Mouse (Mus musculus) embryo, embryonic 11 days (tissue): Measurements from ENCODE around the gene Itgb2.

Experiments
- DNase-seq: peaks from one replicate; pipeline ENCODE4 v3.0.0-alpha.2; 2015

Gene Itgb2

GRCm38 (mm10) chr10:77553285-77553684 lies 23.2 kb downstream of the Itgb2 start:
- no peak for DNase-seq

GRCm38 (mm10) chr10:77554918-77555317 lies 24.9 kb downstream of the Itgb2 start:
- no peak for DNase-seq

DNA sequence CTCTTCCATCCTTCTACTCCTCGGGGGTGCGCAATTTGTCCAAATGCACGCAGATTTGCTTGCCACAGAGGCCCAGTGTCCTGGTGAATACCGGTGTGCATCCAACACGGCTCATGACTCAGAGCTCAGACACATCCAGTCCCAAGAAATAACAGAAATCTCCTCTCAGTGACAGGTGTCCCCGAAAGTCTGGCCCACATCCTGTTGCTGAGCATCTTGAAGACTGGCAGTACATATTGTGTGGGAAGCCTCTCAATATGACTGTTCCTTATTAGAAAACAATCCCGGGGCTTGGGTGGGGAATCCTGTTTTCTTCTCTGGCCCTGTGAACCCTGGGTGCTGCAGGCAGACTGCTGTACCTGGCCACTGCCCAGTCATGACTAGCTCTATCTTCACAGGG lies 26.6 kb downstream of the Itgb2 start:
- DNase-seq = no peak

DNA sequence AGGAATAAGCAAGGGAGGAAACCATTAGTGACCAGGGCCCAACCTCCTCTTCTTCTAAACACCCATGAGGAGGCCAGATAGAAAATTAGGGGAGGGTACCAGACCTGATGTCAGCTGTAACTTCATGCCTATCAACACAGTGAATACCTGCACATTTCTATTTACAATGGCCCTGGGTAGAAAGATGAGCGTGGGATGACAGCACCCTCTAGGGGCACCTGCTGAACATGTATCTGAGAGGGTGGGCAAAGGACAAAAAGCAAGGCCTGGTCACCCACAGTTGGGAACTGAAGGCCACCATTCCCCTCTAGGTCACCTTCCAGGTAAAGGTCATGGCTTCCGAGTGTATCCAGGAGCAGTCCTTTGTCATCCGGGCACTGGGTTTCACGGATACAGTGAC lies 27.6 kb downstream of the Itgb2 start:
- DNase-seq = no peak

- no peak for DNase-seq
Measured at GRCm38 (mm10) chr10:77560090-77560489, 30.0 kb downstream of the Itgb2 start.

GRCm38 (mm10) chr10:77560830-77561229 lies 30.8 kb downstream of the Itgb2 start:
- no peak for DNase-seq

DNA sequence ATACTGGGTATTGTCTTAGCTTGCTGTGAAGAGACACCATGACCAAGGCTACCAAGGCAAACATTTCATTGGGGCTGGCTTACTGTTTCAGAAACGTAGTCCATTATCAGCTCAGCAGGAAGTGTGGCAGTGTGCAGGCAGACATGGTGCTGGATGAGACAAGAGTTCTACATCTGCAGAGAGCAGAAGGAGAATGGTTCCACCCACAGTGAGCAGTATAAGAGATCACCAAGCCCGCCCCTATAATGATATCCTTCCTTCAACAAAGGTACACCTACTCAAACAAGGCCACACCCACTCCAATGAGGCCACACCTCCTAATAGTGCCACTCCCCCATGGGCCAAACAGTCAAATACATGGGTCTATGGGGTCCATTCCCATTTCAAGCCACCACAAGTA lies 31.5 kb downstream of the Itgb2 start:
- no peak for DNase-seq

DNA sequence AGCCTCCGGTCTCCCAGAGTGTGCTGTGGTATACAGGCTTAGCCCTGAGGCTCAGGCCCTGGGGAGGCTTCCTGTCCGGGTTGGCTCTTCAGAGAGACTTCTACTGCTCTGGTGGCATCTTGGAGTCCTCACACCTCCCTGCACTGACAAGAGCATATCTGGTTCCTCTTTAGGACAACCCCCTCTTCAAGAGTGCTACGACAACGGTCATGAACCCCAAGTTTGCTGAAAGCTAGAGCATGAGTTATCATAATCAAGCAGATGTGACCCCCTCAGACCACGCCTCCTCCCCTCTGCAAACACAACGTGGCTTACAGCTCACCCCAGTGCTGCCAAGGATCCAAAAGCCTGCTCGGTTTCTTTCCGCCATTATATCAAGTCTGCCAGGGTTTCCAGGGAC lies 35.0 kb downstream of the Itgb2 start:
- no peak for DNase-seq

DNA sequence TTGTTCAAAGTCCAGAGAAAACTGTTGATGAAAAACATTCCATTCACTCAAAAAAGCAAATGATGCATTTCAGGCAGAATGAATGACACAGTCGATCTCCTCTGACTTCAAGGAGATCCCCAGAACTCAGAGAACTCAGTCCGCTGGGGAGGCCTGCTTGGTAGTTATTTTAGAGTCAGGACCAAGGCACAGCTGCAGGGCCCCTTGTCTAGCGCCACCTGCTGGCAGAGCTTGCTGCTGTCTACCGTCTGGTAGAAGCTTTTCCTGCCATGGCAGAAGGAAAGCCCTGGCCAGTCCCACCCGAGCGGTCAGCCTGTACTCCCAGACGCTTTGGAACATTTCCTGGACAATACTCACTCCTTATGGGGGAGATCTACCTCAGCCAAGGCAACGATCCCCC lies 36.6 kb downstream of the Itgb2 start:
- DNase-seq = peak; percentile 81

- no peak for DNase-seq
Measured at GRCm38 (mm10) chr10:77569481-77569880, 39.4 kb downstream of the Itgb2 start.

DNA sequence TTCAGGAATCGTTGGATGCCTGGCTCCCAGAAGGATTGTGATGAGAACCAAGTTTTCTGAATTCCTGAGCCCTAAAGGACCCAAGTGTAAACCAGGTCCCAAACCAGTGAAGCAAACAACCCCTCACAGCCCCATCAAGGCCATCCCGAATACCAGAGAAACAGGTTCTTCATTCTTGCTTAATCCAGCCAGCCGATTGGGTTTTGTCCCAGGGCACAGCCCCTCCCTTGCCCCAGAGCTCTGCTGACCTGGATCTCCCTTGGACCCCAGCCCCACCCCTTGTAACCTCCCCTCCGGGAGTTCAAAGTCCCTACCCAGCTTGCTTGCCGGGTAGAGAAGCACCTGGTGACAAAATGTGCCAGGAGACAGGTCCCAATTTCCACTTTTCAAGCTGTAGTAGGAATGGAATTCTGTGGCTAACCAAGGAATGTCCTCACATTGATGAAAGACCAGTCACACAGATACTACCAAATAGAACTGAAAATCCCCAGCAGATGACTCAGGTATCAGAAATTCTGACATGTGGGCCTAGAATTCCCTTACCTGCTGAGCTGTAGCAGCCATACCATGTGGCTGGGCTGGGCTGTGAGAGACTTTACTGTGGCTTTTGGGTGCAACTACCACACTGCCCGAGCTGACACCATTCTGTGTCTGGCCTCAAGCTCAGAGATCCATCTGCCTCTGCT lies 40.1 kb downstream of the Itgb2 start:
- no peak for DNase-seq

DNA sequence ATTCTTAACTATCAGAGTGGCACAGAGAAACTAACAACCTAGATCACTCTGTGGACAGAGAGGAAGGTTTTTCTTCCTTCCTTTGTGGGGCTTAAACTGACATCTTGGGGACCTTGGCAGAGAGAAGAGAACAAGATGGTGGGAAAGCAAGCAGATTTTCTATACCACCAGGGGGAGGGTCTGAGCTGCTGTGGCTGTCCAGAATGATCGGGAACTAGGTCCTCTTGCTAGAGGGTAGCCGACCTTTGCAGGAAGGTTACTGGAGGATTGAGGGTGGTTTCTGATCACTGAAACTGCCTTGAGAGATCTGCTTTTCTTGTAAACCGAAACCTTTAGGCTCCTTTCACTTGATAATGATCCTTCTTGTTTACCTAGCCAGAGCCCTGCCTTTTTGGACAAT lies 42.2 kb downstream of the Itgb2 start:
- no peak for DNase-seq

DNA sequence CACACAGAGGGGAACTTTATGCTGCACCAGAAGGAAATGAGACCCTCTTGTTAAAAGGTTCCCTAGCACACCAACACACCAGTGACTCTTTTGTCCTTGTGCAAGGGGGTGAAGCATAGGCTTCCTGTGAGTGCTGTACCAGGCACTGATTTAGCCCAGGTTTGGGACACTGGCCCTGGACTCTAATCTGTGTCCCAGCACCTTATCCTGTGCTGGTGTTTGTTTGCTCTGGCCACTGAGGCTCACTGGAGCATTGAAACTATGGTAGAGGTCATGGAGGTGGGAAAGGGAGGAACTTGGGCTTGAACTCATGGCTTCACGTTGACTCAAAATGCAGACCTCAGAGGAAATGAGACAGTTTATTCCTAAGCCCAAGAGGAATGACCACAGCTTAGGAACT lies 43.1 kb downstream of the Itgb2 start:
- DNase-seq = no peak

DNA sequence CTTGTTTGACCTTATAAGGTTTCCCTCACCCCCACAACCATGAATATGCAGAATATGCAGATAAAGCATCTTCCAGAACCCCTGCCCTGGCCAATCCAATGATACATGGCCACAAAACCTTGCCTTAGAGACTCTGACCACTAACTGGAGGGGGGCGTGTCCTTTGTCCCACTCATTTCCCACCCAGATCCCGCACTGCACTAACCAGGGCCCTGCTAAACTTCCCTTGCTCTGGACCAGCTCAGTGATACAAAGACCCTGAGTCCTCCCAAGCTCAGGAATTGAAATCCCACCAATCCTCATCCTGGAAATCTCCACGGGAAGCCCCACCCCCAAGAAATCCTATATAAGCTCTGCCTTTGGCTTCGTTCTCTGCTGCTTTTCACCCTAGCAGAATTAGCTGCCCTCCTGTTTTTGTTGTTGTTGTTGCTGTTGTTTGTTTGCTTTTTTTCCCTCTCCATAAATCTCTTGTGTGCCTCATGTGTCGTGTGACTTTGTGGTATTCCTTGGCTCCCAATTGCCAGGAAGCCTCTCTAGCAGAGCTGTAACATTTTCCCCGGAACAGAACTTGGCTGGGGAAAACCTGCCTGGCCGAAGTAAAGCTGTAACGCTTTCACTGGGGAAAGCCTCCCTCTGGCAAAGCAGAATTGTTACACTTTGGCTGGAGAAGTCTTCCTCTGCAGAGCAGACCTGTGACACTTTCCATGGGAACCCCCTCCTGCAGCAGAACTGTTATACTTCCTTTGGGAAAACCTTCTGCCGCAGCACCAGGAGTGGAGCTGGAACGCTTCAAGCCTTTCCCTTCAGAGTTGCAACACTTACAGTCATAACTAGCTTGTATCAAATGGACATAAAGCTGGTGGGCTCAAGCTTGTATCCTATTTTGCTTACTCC lies 50.2 kb downstream of the Itgb2 start:
- no peak for DNase-seq

DNA sequence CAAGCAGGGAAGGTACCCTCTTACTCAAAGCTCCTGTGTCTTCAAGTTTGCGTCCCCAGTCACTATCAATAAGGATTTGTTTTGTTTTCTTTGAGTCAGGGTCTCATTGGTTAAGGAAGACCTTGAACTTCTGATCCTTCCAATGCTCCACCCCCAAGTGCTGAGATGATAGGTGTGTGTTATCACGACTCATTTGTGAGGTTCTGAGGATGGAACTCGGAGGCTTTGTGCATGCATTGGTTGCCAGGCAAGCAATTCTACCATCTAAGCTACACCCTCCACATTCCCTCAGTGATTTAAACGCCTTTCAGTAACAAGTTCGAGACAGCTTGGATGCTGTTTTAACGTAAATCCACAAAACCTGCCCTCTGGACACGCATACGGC lies 51.0 kb downstream of the Itgb2 start:
- DNase-seq = no peak

GRCm38 (mm10) chr10:77581408-77582284 lies 51.6 kb downstream of the Itgb2 start, which contains the start of gene Pttg1ip:
Pttg1ip (plus strand) TSS chr10:77581720.
- DNase-seq = peak; percentile 100

DNA sequence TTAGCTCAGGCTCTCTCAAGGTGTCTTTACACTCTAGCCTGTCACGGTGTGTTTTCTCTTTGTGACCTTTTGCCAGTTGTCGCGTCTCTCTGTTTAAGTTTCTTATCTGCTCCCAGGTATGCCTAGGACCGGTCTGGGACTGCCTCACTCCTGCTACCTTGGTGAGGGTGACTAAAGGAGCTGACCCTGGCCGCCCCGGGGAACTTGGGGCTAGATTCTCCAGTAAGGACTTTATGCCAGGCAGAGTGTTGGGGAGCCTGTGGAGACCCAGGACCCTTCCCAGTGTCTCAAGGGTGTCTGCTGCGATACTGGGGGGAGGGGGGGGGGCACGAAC lies 52.2 kb downstream of the Itgb2 start:
- DNase-seq = no peak

DNA sequence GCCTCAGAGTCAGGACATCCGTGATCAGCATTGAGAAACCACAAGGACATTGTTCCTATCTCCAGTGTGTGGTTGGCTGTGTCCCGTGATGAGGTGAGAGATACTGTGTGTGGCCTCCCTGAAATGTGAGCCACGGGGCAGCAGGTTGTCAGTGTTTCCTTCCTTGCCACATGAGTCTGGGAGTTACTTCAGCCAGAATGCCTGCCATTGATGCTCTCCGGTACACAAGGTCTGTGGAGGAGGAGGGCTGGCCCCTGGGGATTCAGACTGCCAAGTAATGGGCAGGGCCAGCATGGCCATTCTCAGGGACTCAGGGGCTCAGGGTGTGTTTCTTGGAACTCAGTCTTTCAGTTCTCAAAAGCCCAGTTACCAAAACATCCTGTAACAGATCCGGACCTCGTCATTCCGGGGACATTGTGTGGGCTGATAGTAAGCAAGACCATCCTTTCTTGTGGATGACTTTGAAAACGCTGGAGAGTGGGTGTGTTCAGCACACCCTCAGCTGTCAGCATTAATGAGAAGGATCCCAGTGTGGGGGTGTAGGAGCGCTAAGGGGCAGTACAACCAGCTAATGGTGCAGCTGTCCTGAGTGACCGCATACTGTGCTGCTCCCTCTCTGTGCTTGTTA lies 53.9 kb downstream of the Itgb2 start:
- DNase-seq = no peak

DNA sequence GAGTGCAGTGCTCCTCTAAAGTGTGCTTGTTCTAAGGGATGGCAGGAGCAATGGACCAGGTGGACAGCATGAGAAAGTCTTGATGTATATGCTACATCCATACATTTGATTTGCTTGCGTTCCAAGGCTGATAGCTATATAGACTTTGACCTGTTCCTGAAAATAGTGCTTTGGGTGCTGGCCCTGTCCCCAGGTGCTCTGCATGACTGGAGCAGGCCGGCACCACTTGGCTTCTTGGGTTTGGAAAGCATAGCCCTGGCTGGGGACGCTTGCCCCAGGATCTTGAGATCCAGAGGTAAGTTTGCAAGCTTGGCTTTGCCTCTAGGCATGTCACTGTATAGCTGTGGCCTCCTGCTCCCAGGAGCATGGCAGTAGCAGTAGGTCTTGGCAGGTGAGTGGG lies 56.6 kb downstream of the Itgb2 start:
- no peak for DNase-seq

DNA sequence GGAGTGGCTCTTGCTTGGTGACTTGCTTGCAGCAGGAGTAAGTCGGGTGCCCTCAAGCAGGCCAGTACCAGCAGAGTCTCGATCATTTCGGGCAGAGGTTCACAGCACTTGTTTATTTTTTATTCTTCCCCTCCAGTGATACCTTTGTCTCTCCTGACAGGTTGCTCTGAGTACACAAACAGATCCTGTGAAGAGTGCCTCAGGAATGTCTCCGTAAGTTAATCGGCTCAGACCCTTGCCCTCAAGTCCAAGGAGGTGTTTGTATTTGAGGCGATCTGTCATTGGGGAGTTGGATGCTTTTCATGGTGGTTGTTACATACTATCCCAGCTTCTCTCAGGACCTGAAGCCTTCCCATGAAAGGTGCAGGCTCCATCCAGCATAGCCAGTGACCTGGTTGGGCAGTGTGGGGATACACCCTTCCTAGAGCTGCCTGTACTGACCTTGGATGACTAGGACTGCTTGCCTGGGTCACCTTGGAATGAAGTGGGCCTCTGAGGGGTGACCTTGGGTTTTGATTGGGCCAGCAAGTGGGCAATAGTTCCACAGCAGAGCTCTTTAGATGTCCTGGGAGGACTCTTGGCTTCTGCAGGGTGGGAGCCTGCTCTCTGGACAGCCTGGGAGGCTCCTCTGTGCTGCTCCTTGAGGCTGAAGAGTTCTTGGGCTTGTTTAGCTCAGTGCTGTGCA lies 57.2 kb downstream of the Itgb2 start:
- DNase-seq = no peak

DNA sequence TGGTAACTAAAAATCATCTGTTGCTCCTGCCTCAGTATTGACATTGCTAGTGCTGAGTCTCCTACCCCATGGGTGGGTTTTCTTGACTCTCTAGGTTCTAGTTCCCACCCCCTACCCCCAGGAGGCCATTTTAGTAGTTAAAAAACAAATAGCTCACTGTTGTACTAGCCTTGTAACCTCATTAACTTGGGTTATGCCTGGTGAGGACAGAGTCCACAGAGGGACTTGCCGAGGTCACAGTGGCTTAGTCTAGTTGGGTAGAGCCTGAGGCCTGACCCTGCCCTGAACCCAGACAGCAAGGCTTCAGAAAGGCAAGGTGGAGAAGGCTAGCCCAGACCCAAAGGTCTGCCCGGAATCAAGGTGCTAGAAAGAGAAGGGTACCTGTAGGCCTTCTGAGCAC lies 58.0 kb downstream of the Itgb2 start:
- no peak for DNase-seq

DNA sequence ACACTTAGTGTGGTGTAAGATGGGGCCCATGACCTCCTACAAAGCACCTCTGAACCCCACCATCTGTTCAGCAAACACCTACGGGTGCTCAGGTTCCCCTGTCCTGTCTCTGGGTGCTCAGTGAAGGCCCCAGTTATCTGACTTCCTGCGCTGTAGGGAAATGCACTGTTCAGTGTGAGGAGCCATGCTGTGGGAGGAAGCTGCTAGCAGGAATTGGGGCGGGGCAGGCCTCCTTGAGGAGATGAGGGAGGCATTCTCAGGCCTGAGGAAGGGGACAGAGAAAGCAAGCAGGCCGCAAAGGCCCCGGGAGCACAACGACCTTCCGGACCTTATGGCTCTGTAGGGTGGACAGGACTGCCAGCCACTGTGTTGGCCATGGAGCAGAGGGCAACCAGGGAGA lies 59.1 kb downstream of the Itgb2 start:
- DNase-seq = no peak
